ENCODE assay signal across 15 mouse cellular contexts in genomic region chr13:70369647-70370046, GRCm38 (mm10).
A peak's percentile ranks its signal among the peaks of the same experiment; 100 is the strongest.
DNase-seq lines count a peak whose midpoint lies in the region; ATAC-seq and TF ChIP-seq lines count a peak whose summit lies in the region.
"Had no signal": no experiment of that assay in that cellular context is flagged by ENCODE, and none has a peak within 500 bp of the region (broad histone marks: within the 10 kb centered on the region; RNA-seq: fewer than 3 reads in every experiment).

No protein-coding gene starts in this region.

- no peak overlapping the region for H3K9ac ChIP-seq in hindbrain, postnatal 0 days (replicated peaks; ENCODE audit: low read length)
- H3K9ac ChIP-seq in hindbrain, embryonic 11.5 days (ENCODE audit: low read depth, low read length) = no peak overlapping the region
- H3K9ac ChIP-seq in lung, embryonic 14.5 days = no peak overlapping the region
- no peak overlapping the region for H3K9ac ChIP-seq in lung, postnatal 0 days (replicated peaks; ENCODE audit: low read depth)
- H3K9ac ChIP-seq: limb, embryonic 12.5 days; liver, embryonic 14.5 days had no signal

- no peak for TF ChIP-seq POLR2A in lung, adult 2 months (IDR thresholded peaks at IDR 0.05; ENCODE audit: borderline replicate concordance, extremely low read depth, low read depth, low read length)

- no peak overlapping the region for H3K4me2 ChIP-seq in hindbrain, postnatal 0 days (ENCODE audit: low read depth, low read length)
- no peak overlapping the region for H3K4me2 ChIP-seq in hindbrain, embryonic 11.5 days (replicated peaks; ENCODE audit: low read depth, low read length)
- no peak overlapping the region for H3K4me2 ChIP-seq in lung, embryonic 14.5 days
- H3K4me2 ChIP-seq in lung, postnatal 0 days (replicated peaks; ENCODE audit: low read depth, low read length) = no peak overlapping the region
- H3K4me2 ChIP-seq: limb, embryonic 12.5 days had no signal

- no peaks in the 10 kb centered on the region for H3K27me3 ChIP-seq in hindbrain, postnatal 0 days (ENCODE audit: insufficient read depth, low read length)
- H3K27me3 ChIP-seq in hindbrain, embryonic 11.5 days (ENCODE audit: control insufficient read depth, insufficient read depth, low read length) = no peaks in the 10 kb centered on the region
- no peaks in the 10 kb centered on the region for H3K27me3 ChIP-seq in lung, embryonic 14.5 days (ENCODE audit: insufficient read depth, low read length)
- no peaks in the 10 kb centered on the region for H3K27me3 ChIP-seq in Patski
- H3K27me3 ChIP-seq in lung, postnatal 0 days (replicated peaks; ENCODE audit: insufficient read depth, low read length) = no peaks in the 10 kb centered on the region
- H3K27me3 ChIP-seq: limb, embryonic 12.5 days had no signal

- TF ChIP-seq EP300 in lung, postnatal 0 days (IDR thresholded peaks at IDR 0.05) = no peak

- no peak for TF ChIP-seq CTCF in hindbrain, postnatal 0 days (IDR thresholded peaks at IDR 0.05; ENCODE audit: low read depth)
- TF ChIP-seq CTCF in lung, embryonic 14.5 days (IDR thresholded peaks at IDR 0.05; ENCODE audit: low read depth) = no peak
- TF ChIP-seq CTCF in lung, adult 2 months (IDR thresholded peaks at IDR 0.05; ENCODE audit: insufficient read depth, low read length) = no peak
- no peak for TF ChIP-seq CTCF in Patski (IDR thresholded peaks at IDR 0.05)
- no peak for TF ChIP-seq CTCF in lung, postnatal 0 days (IDR thresholded peaks at IDR 0.05)

- DNase-seq in hindbrain, postnatal 0 days (ENCODE audit: low spot score) = peak; percentile 3
- DNase-seq in hindbrain, embryonic 11.5 days (ENCODE audit: low spot score) = no peak
- peak; percentile 55 for DNase-seq in lung, embryonic 14.5 days
- DNase-seq in lung, adult 2 months = no peak
- peak; percentile 60 for DNase-seq in Patski (ENCODE audit: low read depth, low spot score)
- peak; percentile 57 for DNase-seq in lung, postnatal 0 days (ENCODE audit: low spot score)
- DNase-seq in spleen, postnatal 10 days (ENCODE audit: low spot score in 2 of 2) = no peak
- DNase-seq: gastrocnemius, postnatal 10 days; heart, adult 2 months; midbrain, embryonic 14.5 days; right cerebral cortex, postnatal 14 days had no signal

- H3K36me3 ChIP-seq in hindbrain, postnatal 0 days (ENCODE audit: insufficient read depth, low read length) = no peaks in the 10 kb centered on the region
- H3K36me3 ChIP-seq in hindbrain, embryonic 11.5 days (ENCODE audit: control insufficient read depth, insufficient read depth, low read length) = no peaks in the 10 kb centered on the region
- H3K36me3 ChIP-seq in lung, embryonic 14.5 days (ENCODE audit: insufficient read depth) = no peaks in the 10 kb centered on the region
- H3K36me3 ChIP-seq in lung, postnatal 0 days (ENCODE audit: insufficient read depth, low read length) = no peaks in the 10 kb centered on the region
- H3K36me3 ChIP-seq: hindbrain, embryonic 10.5 days; limb, embryonic 12.5 days had no signal

- H3K4me1 ChIP-seq in hindbrain, postnatal 0 days (ENCODE audit: insufficient read depth, low read length) = no peaks in the 10 kb centered on the region
- no peaks in the 10 kb centered on the region for H3K4me1 ChIP-seq in hindbrain, embryonic 11.5 days (replicated peaks; ENCODE audit: control insufficient read depth, insufficient read depth, low read length)
- H3K4me1 ChIP-seq in lung, embryonic 14.5 days (ENCODE audit: insufficient read depth) = no peaks in the 10 kb centered on the region
- no peaks in the 10 kb centered on the region for H3K4me1 ChIP-seq in lung, adult 2 months (ENCODE audit: control insufficient read depth, insufficient read depth, low read length)
- no peaks in the 10 kb centered on the region for H3K4me1 ChIP-seq in lung, postnatal 0 days (ENCODE audit: insufficient read depth, low read depth, low read length)
- H3K4me1 ChIP-seq: hindbrain, embryonic 10.5 days; limb, embryonic 12.5 days had no signal

- no peak overlapping the region for H3K27ac ChIP-seq in hindbrain, postnatal 0 days
- no peak overlapping the region for H3K27ac ChIP-seq in hindbrain, embryonic 11.5 days (ENCODE audit: low read depth, low read length)
- H3K27ac ChIP-seq in lung, embryonic 14.5 days (ENCODE audit: low read depth) = no peak overlapping the region
- H3K27ac ChIP-seq in lung, postnatal 0 days (ENCODE audit: low read length) = no peak overlapping the region
- H3K27ac ChIP-seq: heart, adult 2 months; hindbrain, embryonic 10.5 days; layer of hippocampus, adult 2 months; limb, embryonic 12.5 days; liver, embryonic 14.5 days had no signal

- WGBS in hindbrain, postnatal 0 days = 70% methylated on average over 2 of the region's 2 CpGs
- 88% methylated on average over 2 of the region's 2 CpGs for WGBS in hindbrain, embryonic 11.5 days
- 63% methylated on average over 2 of the region's 2 CpGs for WGBS in lung, embryonic 14.5 days
- WGBS in lung, adult 2 months = 53% methylated on average over 2 of the region's 2 CpGs
- 45% methylated on average over 2 of the region's 2 CpGs for WGBS in lung, postnatal 0 days

- no peak for ATAC-seq in hindbrain, postnatal 0 days
- ATAC-seq in hindbrain, embryonic 11.5 days (ENCODE audit: low FRiP score) = no peak
- no peak for ATAC-seq in lung, embryonic 14.5 days (ENCODE audit: insufficient read depth)
- ATAC-seq in Patski = peak; percentile 73
- ATAC-seq in lung, postnatal 0 days = no peak

- H3K4me3 ChIP-seq in hindbrain, postnatal 0 days (ENCODE audit: low read length) = no peak overlapping the region
- H3K4me3 ChIP-seq in hindbrain, embryonic 11.5 days (ENCODE audit: low read depth, low read length) = no peak overlapping the region
- no peak overlapping the region for H3K4me3 ChIP-seq in lung, embryonic 14.5 days (ENCODE audit: low read depth, low read length)
- no peak overlapping the region for H3K4me3 ChIP-seq in lung, adult 2 months (replicated peaks; ENCODE audit: extremely low read depth, low read depth, low read length)
- no peak overlapping the region for H3K4me3 ChIP-seq in lung, postnatal 0 days (ENCODE audit: low read depth, low read length)
- H3K4me3 ChIP-seq: heart, adult 2 months; hindbrain, embryonic 10.5 days; layer of hippocampus, adult 2 months; limb, embryonic 12.5 days had no signal

- CTCF ChIA-PET in Patski (lab: Charles Lee) = interaction anchor here (0.8 to 1.2 kb wide), 2 partner anchors 12 to 85 kb away, joined by 3 read pairs; no protein-coding TSS in a partner anchor

- in situ Hi-C loops in Patski (cut with MboI; ENCODE audit: low pct_unique_long_range_greater_than_20kb) = no loop called here

- POLR2A ChIA-PET in Patski (lab: Charles Lee) = interaction anchor here (0.7 kb wide), 1 partner anchor 65 kb away, joined by 15 read pairs; no protein-coding TSS in a partner anchor

- no peaks in the 10 kb centered on the region for H3K9me3 ChIP-seq in hindbrain, postnatal 0 days (ENCODE audit: low read length)
- H3K9me3 ChIP-seq in hindbrain, embryonic 11.5 days (ENCODE audit: control insufficient read depth, low read length) = no peaks in the 10 kb centered on the region
- H3K9me3 ChIP-seq in lung, embryonic 14.5 days (ENCODE audit: low read depth, low read length) = no peaks in the 10 kb centered on the region
- H3K9me3 ChIP-seq in lung, postnatal 0 days (ENCODE audit: low read length) = no peaks in the 10 kb centered on the region
- H3K9me3 ChIP-seq: hindbrain, embryonic 10.5 days; limb, embryonic 12.5 days had no signal

Comparison
In these comparisons a context has a peak if more than half of its experiments do, and no peak if none do; other contexts are left out.
1. DNase-seq: peak in hindbrain, postnatal 0 days (single experiment), lung, embryonic 14.5 days (single experiment), Patski (single experiment) and lung, postnatal 0 days (single experiment); none in hindbrain, embryonic 11.5 days (single experiment), lung, adult 2 months (single experiment) and spleen, postnatal 10 days (0 of 2).